Mouse (Mus musculus): Measurements from ENCODE around the gene Pth2. TPM values are rescaled to one million over a fixed set of nuclear protein-coding genes. Genes with fewer than 3 reads are reported as not detected.
"Not testable (repeated sequence)": the region's sequence is repeated elsewhere in the genome, so short reads cannot be mapped to it uniquely, and the experiment has no call there.

The Pth2 gene
- total and polyA plus RNA-seq, 2 experiments = not detected

DNA sequence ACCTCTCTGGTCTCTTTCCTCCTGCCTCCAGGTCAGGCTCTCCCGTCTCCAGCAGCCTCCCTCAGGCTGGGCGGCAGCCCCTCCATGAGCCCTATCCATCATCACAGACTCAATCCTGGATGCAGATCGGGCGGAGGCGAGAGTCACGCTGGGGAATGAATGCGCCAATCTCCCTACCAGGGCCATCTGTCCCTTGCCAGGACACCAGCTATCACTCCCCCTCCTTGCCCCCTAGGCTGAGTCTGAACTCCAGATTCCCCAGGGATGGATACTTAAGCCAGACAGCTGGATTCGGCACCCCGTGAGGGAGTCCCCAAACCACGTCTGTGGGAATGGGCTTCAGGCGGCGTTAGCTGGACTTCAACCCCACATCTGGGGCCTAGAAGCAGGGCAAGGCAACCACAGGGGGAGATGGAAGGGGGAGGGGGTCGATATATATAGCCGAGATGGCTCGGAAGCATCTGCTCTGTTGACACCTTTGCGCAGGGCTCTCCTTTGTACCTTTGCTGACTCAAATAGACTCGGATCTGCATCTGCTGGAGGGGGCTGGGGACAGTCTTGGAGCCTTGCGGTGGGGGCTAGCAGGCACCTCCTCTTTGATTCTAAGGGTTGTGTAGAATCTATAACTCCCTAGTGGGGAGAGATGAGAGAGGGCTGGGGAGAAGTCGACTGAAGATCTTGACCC is 12.9 kb upstream of the Pth2 start:
- WGBS = 9% methylated on average over 19 of the region's 19 CpGs
- no peaks in the 10 kb centered on the region for H3K79me2 ChIP-seq (ENCODE audit: control insufficient read depth, insufficient read depth, low read length)
- no peak overlapping the region for H3K9ac ChIP-seq (ENCODE audit: low read depth, low read length)
- H3K27ac ChIP-seq (replicated peaks; ENCODE audit: insufficient read depth, low read depth, low read length) = no peak overlapping the region
- H3K27me3 ChIP-seq (ENCODE audit: control insufficient read depth, insufficient read depth, low read length) = peaks cover 29% of the 10 kb centered on the region; the same call in 1 of the 2 replicates
- no peaks in the 10 kb centered on the region for H3K4me1 ChIP-seq (ENCODE audit: control insufficient read depth, insufficient read depth, low read length)
- no peak for TF ChIP-seq CTCF (IDR thresholded peaks at IDR 0.05; ENCODE audit: low read depth, low read length)
- no peak for TF ChIP-seq POLR2A (IDR thresholded peaks at IDR 0.05; ENCODE audit: extremely low read depth, insufficient read depth, low read length)
- no peak overlapping the region for H3K4me3 ChIP-seq (ENCODE audit: insufficient read depth, low read depth, low read length)
- H3K36me3 ChIP-seq (ENCODE audit: control insufficient read depth, insufficient read depth, low read length) = no peaks in the 10 kb centered on the region
- no peak for DNase-seq (ENCODE audit: extremely low read depth, low read depth, low spot score)

DNA sequence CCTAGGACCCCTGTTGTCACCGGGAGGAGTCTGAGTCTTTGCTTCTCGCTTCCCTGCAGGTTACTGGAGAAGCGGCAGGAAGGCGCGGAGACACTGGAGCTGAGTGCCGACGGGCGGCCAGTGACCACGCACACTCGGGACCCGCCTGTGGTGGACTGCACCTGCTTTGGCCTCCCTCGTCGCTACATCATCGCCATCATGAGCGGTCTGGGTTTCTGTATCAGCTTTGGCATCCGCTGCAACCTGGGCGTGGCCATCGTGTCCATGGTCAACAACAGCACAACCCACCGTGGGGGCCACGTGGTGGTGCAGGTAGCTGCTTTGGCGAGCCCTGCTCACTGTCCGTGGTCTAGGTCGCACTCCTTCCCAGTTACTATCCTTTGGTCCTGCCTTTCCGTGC is 12.1 kb upstream of the Pth2 start:
- WGBS = 10% methylated on average over 24 of the region's 24 CpGs
- TF ChIP-seq POLR2A (IDR thresholded peaks at IDR 0.05; ENCODE audit: extremely low read depth, insufficient read depth, low read length) (no peak), CTCF (IDR thresholded peaks at IDR 0.05; ENCODE audit: low read depth, low read length) (no peak)
- no peaks in the 10 kb centered on the region for H3K79me2 ChIP-seq (ENCODE audit: control insufficient read depth, insufficient read depth, low read length)
- H3K4me1 ChIP-seq (ENCODE audit: control insufficient read depth, insufficient read depth, low read length) = no peaks in the 10 kb centered on the region
- H3K27ac ChIP-seq (replicated peaks; ENCODE audit: insufficient read depth, low read depth, low read length) = no peak overlapping the region
- peaks cover 29% of the 10 kb centered on the region; the same call in 1 of the 2 replicates for H3K27me3 ChIP-seq (ENCODE audit: control insufficient read depth, insufficient read depth, low read length)
- H3K4me3 ChIP-seq (ENCODE audit: insufficient read depth, low read depth, low read length) = no peak overlapping the region
- no peak overlapping the region for H3K9ac ChIP-seq (ENCODE audit: low read depth, low read length)
- no peaks in the 10 kb centered on the region for H3K36me3 ChIP-seq (ENCODE audit: control insufficient read depth, insufficient read depth, low read length)
- DNase-seq (ENCODE audit: extremely low read depth, low read depth, low spot score) = no peak

DNA sequence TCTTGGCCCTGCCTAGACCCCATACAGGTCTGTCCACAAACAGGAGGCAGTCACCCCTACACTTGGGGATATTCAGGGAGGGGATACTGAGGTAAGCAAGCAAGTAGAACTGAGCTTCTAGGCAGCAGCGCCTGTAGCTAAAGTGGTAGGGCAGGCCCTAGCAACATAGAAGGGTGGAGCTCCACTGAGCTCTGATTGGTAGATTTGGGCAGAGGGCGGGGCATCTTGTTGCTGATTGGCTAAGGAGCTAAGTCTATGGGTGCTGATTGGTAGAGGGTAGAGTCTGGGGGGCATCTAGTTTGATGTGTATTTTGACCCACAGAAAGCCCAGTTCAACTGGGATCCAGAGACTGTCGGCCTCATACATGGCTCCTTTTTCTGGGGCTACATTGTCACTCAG is 11.3 kb upstream of the Pth2 start:
- Histone ChIP-seq H3K9ac (ENCODE audit: low read depth, low read length) (no peak overlapping the region), H3K4me1 (ENCODE audit: control insufficient read depth, insufficient read depth, low read length) (no peaks in the 10 kb centered on the region), H3K79me2 (ENCODE audit: control insufficient read depth, insufficient read depth, low read length) (no peaks in the 10 kb centered on the region), H3K27ac (replicated peaks; ENCODE audit: insufficient read depth, low read depth, low read length) (no peak overlapping the region), H3K27me3 (ENCODE audit: control insufficient read depth, insufficient read depth, low read length) (peaks cover 29% of the 10 kb centered on the region; the same call in 1 of the 2 replicates), H3K36me3 (ENCODE audit: control insufficient read depth, insufficient read depth, low read length) (no peaks in the 10 kb centered on the region), H3K4me3 (ENCODE audit: insufficient read depth, low read depth, low read length) (no peak overlapping the region)
- no peak for TF ChIP-seq POLR2A (IDR thresholded peaks at IDR 0.05; ENCODE audit: extremely low read depth, insufficient read depth, low read length)
- no peak for TF ChIP-seq CTCF (IDR thresholded peaks at IDR 0.05; ENCODE audit: low read depth, low read length)
- DNase-seq (ENCODE audit: extremely low read depth, low read depth, low spot score) = no peak
- 92% methylated on average over 3 of the region's 3 CpGs for WGBS

GRCm38 (mm10) chr7:45172974-45173373 is 7.8 kb upstream of the Pth2 start:
- H3K4me1 ChIP-seq (ENCODE audit: control insufficient read depth, insufficient read depth, low read length) = no peaks in the 10 kb centered on the region
- no peaks in the 10 kb centered on the region for H3K36me3 ChIP-seq (ENCODE audit: control insufficient read depth, insufficient read depth, low read length)
- H3K27ac ChIP-seq (replicated peaks; ENCODE audit: insufficient read depth, low read depth, low read length) = no peak overlapping the region
- TF ChIP-seq CTCF (IDR thresholded peaks at IDR 0.05; ENCODE audit: low read depth, low read length) = peak; percentile 47; the same call in 1 of the 2 replicates
- no peak for TF ChIP-seq POLR2A (IDR thresholded peaks at IDR 0.05; ENCODE audit: extremely low read depth, insufficient read depth, low read length)
- H3K79me2 ChIP-seq (ENCODE audit: control insufficient read depth, insufficient read depth, low read length) = no peaks in the 10 kb centered on the region
- H3K4me3 ChIP-seq (ENCODE audit: insufficient read depth, low read depth, low read length) = no peak overlapping the region
- no peak overlapping the region for H3K9ac ChIP-seq (ENCODE audit: low read depth, low read length)
- DNase-seq (ENCODE audit: extremely low read depth, low read depth, low spot score) = no peak
- WGBS = 59% methylated on average over 7 of the region's 7 CpGs
- peaks cover 41% of the 10 kb centered on the region for H3K27me3 ChIP-seq (ENCODE audit: control insufficient read depth, insufficient read depth, low read length)

DNA sequence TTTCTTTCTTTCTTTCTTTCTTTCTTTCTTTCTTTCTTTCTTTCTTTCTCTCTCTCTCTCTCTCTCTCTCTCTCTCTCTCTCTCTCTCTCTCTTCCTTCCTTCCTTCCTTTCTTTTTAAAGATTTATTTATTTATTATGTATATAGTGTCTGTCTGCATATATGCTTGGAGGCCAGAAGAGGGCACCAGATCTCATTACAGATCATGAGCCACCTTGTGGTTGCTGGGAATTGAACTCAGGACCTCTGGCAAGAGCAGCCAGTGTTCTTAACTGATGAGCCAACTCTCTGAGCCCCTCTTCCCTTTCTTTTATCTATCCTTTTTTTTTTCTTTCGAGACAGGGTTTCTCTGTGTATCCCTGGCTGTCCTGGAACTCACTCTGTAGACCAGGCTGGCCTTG is 7.0 kb upstream of the Pth2 start:
- H3K9ac ChIP-seq (ENCODE audit: low read depth, low read length); H3K79me2 ChIP-seq (ENCODE audit: control insufficient read depth, insufficient read depth, low read length); H3K36me3 ChIP-seq (ENCODE audit: control insufficient read depth, insufficient read depth, low read length); H3K4me3 ChIP-seq (ENCODE audit: insufficient read depth, low read depth, low read length); H3K27ac ChIP-seq (replicated peaks; ENCODE audit: insufficient read depth, low read depth, low read length); H3K4me1 ChIP-seq (ENCODE audit: control insufficient read depth, insufficient read depth, low read length); DNase-seq (ENCODE audit: extremely low read depth, low read depth, low spot score): not testable (repeated sequence)
- WGBS = 67% methylated on average over 1 of the region's 1 CpGs
- TF ChIP-seq CTCF (IDR thresholded peaks at IDR 0.05; ENCODE audit: low read depth, low read length) = peak; percentile 39; the same call in 1 of the 2 replicates
- peaks cover 33% of the 10 kb centered on the region for H3K27me3 ChIP-seq (ENCODE audit: control insufficient read depth, insufficient read depth, low read length)

DNA sequence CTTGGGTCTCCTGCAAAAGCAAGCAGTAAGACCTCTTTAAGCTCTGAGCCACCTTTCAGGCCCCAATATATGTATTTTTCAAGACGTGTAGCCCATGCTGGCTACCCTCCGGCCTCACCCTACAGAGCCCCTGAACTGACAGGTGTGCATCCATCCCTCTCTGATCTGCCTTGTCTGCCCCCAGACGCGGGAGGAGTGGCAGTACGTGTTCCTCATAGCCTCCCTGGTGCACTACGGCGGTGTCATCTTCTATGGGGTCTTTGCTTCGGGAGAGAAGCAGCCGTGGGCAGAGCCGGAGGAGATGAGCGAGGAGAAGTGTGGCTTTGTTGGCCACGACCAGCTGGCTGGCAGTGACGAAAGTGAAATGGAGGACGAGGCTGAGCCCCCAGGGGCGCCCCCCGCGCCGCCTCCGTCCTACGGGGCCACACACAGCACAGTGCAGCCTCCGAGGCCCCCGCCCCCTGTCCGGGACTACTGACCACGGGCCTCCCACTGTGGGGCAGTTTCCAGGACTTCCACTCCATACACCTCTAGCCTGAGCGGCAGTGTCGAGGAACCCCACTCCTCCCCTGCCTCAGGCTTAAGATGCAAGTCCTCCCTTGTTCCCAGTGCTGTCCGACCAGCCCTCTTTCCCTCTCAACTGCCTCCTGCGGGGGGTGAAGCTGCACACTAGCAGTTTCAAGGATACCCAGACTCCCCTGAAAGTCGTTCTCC is 6.1 kb upstream of the Pth2 start:
- no peaks in the 10 kb centered on the region for H3K36me3 ChIP-seq (ENCODE audit: control insufficient read depth, insufficient read depth, low read length)
- H3K27me3 ChIP-seq (ENCODE audit: control insufficient read depth, insufficient read depth, low read length) = peaks cover 30% of the 10 kb centered on the region

More for the DNA sequence above, 6.1 kb upstream of the Pth2 start:
- Histone ChIP-seq H3K9ac (ENCODE audit: low read depth, low read length) (no peak overlapping the region), H3K4me1 (ENCODE audit: control insufficient read depth, insufficient read depth, low read length) (no peaks in the 10 kb centered on the region), H3K79me2 (ENCODE audit: control insufficient read depth, insufficient read depth, low read length) (no peaks in the 10 kb centered on the region), H3K27ac (replicated peaks; ENCODE audit: insufficient read depth, low read depth, low read length) (no peak overlapping the region), H3K4me3 (ENCODE audit: insufficient read depth, low read depth, low read length) (no peak overlapping the region)
- TF ChIP-seq CTCF (IDR thresholded peaks at IDR 0.05; ENCODE audit: low read depth, low read length) (no peak), POLR2A (IDR thresholded peaks at IDR 0.05; ENCODE audit: extremely low read depth, insufficient read depth, low read length) (no peak)
- WGBS = 10% methylated on average over 29 of the region's 29 CpGs
- DNase-seq (ENCODE audit: extremely low read depth, low read depth, low spot score) = no peak
